Mouse (Mus musculus) embryonic facial prominence, embryonic 11.5 days (tissue): ENCODE results near the gene Mrps25. TPM values are rescaled to one million over a fixed set of nuclear protein-coding genes. Genes with fewer than 3 reads are reported as not detected.

ENCODE experiments used
- ATAC-seq: fragments of 200-750 bp; cut with Nextera tagmentation; replicated peaks from 2 replicates; pipeline ENCODE4 v1.8.0; 2017; ENCODE audit warnings: low read depth; ENCODE audit not compliant: insufficient number of reproducible peaks, low FRiP score, low TSS enrichment
- DNase-seq: peaks from one replicate; pipeline ENCODE4 v3.0.0-alpha.2; 2015; ENCODE audit warnings: low spot score
- H3K27ac ChIP-seq: fragments of 300-500 bp; sonication (generic); replicated peaks from 2 replicates; pipeline ENCODE4 v1.5.1; 2014; ENCODE audit warnings: mild to moderate bottlenecking, low read depth, low read length, control low read depth
- H3K27me3 ChIP-seq: fragments of 300-500 bp; sonication (generic); 2 replicates; pipeline ENCODE4 v1.6.1; 2014; ENCODE audit warnings: mild to moderate bottlenecking, low read length, moderate library complexity, mixed read lengths; ENCODE audit not compliant: control insufficient read depth, insufficient read depth
- H3K36me3 ChIP-seq: fragments of 300-500 bp; sonication (generic); replicated peaks from 2 replicates; pipeline ENCODE4 v1.6.1; 2014; ENCODE audit warnings: low read depth, mild to moderate bottlenecking, low read length, moderate library complexity, mixed read lengths; ENCODE audit not compliant: control insufficient read depth, insufficient read depth
- H3K4me1 ChIP-seq: fragments of 300-500 bp; sonication (generic); 2 replicates; pipeline ENCODE4 v1.6.1; 2014; ENCODE audit warnings: low read length, mixed read lengths; ENCODE audit not compliant: control insufficient read depth, insufficient read depth
- H3K4me2 ChIP-seq: fragments of 300-500 bp; sonication (generic); 2 replicates; pipeline ENCODE4 v1.6.1; 2014; ENCODE audit warnings: low read depth, mild to moderate bottlenecking, control low read depth, low read length, moderate library complexity
- H3K4me3 ChIP-seq: fragments of 300-500 bp; sonication (generic); 2 replicates; pipeline ENCODE4 v1.5.1; 2014; ENCODE audit warnings: low read depth, low read length, control low read depth
- H3K9ac ChIP-seq: fragments of 300-500 bp; sonication (generic); replicated peaks from 2 replicates; pipeline ENCODE4 v1.6.1; 2014; ENCODE audit warnings: mild to moderate bottlenecking, control low read depth, low read length
- H3K9me3 ChIP-seq: fragments of 300-500 bp; sonication (generic); replicated peaks from 2 replicates; pipeline ENCODE4 v1.6.1; 2016; ENCODE audit warnings: mild to moderate bottlenecking, low read length, inconsistent platforms, mixed read lengths; ENCODE audit not compliant: control insufficient read depth
- WGBS: fragments of 180-500 bp; shearing (Covaris S2); extraction: QIAGEN DNeasy Blood & Tissue Kit; methylation state at CpG from one replicate; pipeline ENCODE4 v1.1.7; 2014; 5-methylcytosine and 5-hydroxymethylcytosine counted together
- polyA plus RNA-seq: library from polyadenylated mRNA; unstranded; fragments of >200 nt; fragmentation: Nextera tagmentation; extraction: Ambion mirVana; gene quantifications from 2 replicates; pipeline ENCODE4 v1.2.1, GENCODE M21; 2014

Mrps25 gene
- polyA plus RNA-seq, 1 experiment from 2014 or later, result 97.6 TPM

- no peak overlapping the region for H3K9ac ChIP-seq
- WGBS, result 50% methylated on average over 3 of the region's 3 CpGs
Observed at GRCm38 (mm10) chr6:92219445-92219844, 35.6 kb upstream of the Mrps25 start.

GRCm38 (mm10) chr6:92214773-92215449, 31.1 kb upstream of the Mrps25 start, which contains the start of gene Rbsn:
Gene Rbsn, minus strand, starts transcription at chr6:92214925.
- Histone ChIP-seq H3K36me3 (no peaks in the 10 kb centered on the region), H3K9ac (peak within 1 kb of the TSS; percentile 93), H3K4me3 (peak within 1 kb of the TSS; percentile 98), H3K27ac (0 out of 2 replicates have a peak within 1 kb of the TSS, but pooled peaks have one; percentile 28), H3K27me3 (no peaks in the 10 kb centered on the region), H3K4me2 (peak within 1 kb of the TSS; percentile 86), H3K4me1 (peaks cover 2% of the 10 kb centered on the region; the same call in 1 of the 2 replicates), H3K9me3 (no peaks in the 10 kb centered on the region)
- ATAC-seq (peak; percentile 96), DNase-seq (peak; percentile 97)
- WGBS, result 11% methylated on average over 35 of the region's 35 CpGs

More at GRCm38 (mm10) chr6:92219445-92219844, 35.6 kb upstream of the Mrps25 start:
- Histone ChIP-seq H3K4me3 (no peak overlapping the region), H3K36me3 (no peaks in the 10 kb centered on the region), H3K4me2 (no peak overlapping the region), H3K4me1 (no peaks in the 10 kb centered on the region), H3K27ac (no peak overlapping the region), H3K9me3 (no peaks in the 10 kb centered on the region), H3K27me3 (no peaks in the 10 kb centered on the region)
- ATAC-seq, result no peak
- peak; percentile 50 for DNase-seq

- peak; percentile 24; the same call in 1 of the 2 replicates for ATAC-seq
- Histone ChIP-seq H3K9me3 (no peaks in the 10 kb centered on the region), H3K4me1 (peaks cover 2% of the 10 kb centered on the region; the same call in 1 of the 2 replicates), H3K4me2 (peak overlapping the region; percentile 86), H3K27ac (0 out of 2 replicates have a peak overlapping the region, but pooled peaks have one; percentile 28), H3K27me3 (no peaks in the 10 kb centered on the region), H3K36me3 (no peaks in the 10 kb centered on the region), H3K9ac (peak overlapping the region; percentile 93), H3K4me3 (peak overlapping the region; percentile 98)
- under 1% methylated on average over 48 of the region's 48 CpGs for WGBS
- DNase-seq, result no peak
Observed at GRCm38 (mm10) chr6:92214055-92214772, 30.4 kb upstream of the Mrps25 start.

GRCm38 (mm10) chr6:92199414-92199813, 15.6 kb upstream of the Mrps25 start:
- H3K36me3 ChIP-seq, result peaks cover 3% of the 10 kb centered on the region
- DNase-seq, result no peak
- ATAC-seq, result no peak
- WGBS, result 94% methylated on average over 8 of the region's 8 CpGs
- no peak overlapping the region for H3K4me3 ChIP-seq
- no peak overlapping the region for H3K27ac ChIP-seq
- no peak overlapping the region for H3K9ac ChIP-seq
- no peaks in the 10 kb centered on the region for H3K9me3 ChIP-seq
- no peak overlapping the region for H3K4me2 ChIP-seq
- no peaks in the 10 kb centered on the region for H3K27me3 ChIP-seq
- no peaks in the 10 kb centered on the region for H3K4me1 ChIP-seq

GRCm38 (mm10) chr6:92184178-92184577, 345 bp upstream of the Mrps25 start:
- peak overlapping the region; percentile 77 for H3K9ac ChIP-seq
- no peak for DNase-seq
- 7% methylated on average over 10 of the region's 10 CpGs for WGBS
- peak overlapping the region; percentile 66 for H3K4me2 ChIP-seq
- H3K4me1 ChIP-seq, result no peaks in the 10 kb centered on the region
- no peak overlapping the region for H3K27ac ChIP-seq
- peaks cover 2% of the 10 kb centered on the region; the same call in 1 of the 2 replicates for H3K36me3 ChIP-seq
- H3K9me3 ChIP-seq, result no peaks in the 10 kb centered on the region
- peak overlapping the region; percentile 82 for H3K4me3 ChIP-seq
- peak; percentile 36 for ATAC-seq
- no peaks in the 10 kb centered on the region for H3K27me3 ChIP-seq

DNA sequence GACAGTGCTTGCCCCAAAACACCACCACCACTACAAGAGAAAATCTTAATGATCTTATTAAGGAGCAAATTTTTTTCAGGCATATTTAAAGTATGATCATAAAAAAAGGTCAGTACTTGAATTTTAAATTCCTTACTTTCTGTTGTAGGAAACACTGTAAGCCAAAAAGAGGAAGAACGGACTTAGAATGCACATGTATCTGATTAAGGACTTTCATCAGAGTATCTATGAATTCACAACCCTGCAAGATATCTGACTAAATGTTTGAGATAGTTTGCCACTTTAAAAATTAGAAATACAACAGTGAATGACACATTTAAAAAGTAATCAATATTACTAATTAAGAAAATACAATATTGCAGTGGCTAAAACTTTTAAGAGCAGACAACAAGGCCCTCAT, 7.4 kb downstream of the Mrps25 start:
- Histone ChIP-seq H3K9ac (no peak overlapping the region), H3K36me3 (peaks cover 11% of the 10 kb centered on the region)
- WGBS, result 84% methylated on average over 1 of the region's 1 CpGs

DNA sequence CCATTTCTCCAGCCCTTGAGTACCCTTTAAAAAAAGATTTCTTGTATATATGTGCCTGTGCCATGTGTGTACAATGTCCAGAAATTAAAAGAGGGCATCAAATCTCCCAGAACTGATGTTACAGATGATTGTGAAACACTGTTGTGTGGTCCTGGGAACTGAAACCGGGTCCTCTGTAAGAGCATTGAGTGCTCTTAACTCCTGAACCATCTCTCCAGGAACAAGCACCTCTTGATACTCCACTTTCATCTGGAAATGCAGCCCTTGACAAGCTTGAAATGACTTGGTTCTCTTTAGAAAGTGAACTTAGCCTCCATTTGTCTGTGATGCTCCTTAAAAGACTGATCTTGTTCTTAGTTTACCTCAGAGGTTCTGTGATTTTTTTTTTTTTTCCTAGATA, 21.1 kb downstream of the Mrps25 start:
- no peak overlapping the region for H3K4me3 ChIP-seq
- peaks cover 8% of the 10 kb centered on the region for H3K36me3 ChIP-seq
- no peaks in the 10 kb centered on the region for H3K27me3 ChIP-seq
- DNase-seq, result no peak
- no peak for ATAC-seq
- H3K9me3 ChIP-seq, result no peaks in the 10 kb centered on the region
- 100% methylated on average over 1 of the region's 1 CpGs for WGBS
- H3K9ac ChIP-seq, result no peak overlapping the region
- no peak overlapping the region for H3K4me2 ChIP-seq
- H3K4me1 ChIP-seq, result no peaks in the 10 kb centered on the region
- no peak overlapping the region for H3K27ac ChIP-seq

More for the DNA sequence above, 7.4 kb downstream of the Mrps25 start:
- Histone ChIP-seq H3K4me3 (no peak overlapping the region), H3K4me1 (no peaks in the 10 kb centered on the region), H3K4me2 (no peak overlapping the region), H3K27me3 (no peaks in the 10 kb centered on the region), H3K27ac (no peak overlapping the region), H3K9me3 (no peaks in the 10 kb centered on the region)
- no peak for ATAC-seq
- DNase-seq, result no peak

DNA sequence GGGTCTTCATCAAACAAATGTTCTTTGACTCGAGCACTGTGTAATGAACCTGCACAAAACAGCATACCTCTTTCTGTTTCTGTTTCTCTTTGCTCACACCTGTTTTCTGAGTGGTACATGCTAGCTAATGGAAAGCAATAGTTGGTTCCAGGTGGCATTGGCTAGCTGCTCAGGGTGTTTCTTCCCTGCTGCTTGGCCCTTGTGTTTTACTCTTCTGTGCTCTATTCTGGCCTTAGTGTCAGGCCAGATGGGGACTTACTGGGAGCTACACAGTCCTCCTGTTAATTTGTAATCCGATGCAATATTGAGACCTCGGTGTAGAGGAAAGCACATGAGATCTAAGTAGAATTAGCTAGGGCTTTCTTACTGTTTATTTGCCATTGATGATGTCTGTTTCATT, 25.0 kb downstream of the Mrps25 start:
- no peaks in the 10 kb centered on the region for H3K4me1 ChIP-seq

More for the DNA sequence above, 25.0 kb downstream of the Mrps25 start:
- ATAC-seq, result no peak
- 86% methylated on average over 3 of the region's 3 CpGs for WGBS
- DNase-seq, result no peak
- Histone ChIP-seq H3K4me3 (no peak overlapping the region), H3K4me2 (no peak overlapping the region), H3K27me3 (no peaks in the 10 kb centered on the region), H3K9ac (no peak overlapping the region), H3K27ac (no peak overlapping the region), H3K9me3 (no peaks in the 10 kb centered on the region), H3K36me3 (peaks cover 8% of the 10 kb centered on the region)
